Mouse (Mus musculus): ENCODE measurements around the gene Gtf2h1. TPM values are rescaled to one million over a fixed set of nuclear protein-coding genes. Genes with fewer than 3 reads are reported as not detected.
"Not testable (repeated sequence)": the region's sequence is repeated elsewhere in the genome, so short reads cannot be mapped to it uniquely, and the experiment has no call there.

Gene Gtf2h1
- polyA plus RNA-seq, 1 experiment, result 5.9 TPM

DNA sequence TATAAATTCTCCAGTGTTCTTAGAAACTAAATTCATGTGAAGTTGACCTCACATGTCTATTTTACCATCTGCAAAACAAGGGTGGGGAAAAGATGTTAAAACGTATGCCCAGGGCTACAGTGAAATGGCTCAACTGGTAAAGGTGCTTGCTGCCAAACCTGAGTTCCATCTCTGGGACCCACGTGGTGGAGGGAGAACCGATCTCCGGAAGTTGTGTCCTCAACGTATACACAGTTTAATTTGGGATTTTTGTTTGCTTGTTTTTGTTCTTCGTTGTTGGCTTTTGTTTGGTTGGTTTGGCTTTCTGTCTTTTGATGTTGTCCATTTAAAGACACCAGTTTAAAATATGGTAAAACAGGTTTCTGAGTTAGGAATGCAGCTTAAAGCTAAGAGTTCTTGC, 876 bp downstream of the Gtf2h1 start:
- Histone ChIP-seq H3K4me3 (ENCODE audit: low read depth, low read length) (peak overlapping the region; percentile 49), H3K27ac (ENCODE audit: insufficient read depth, low read depth, low read length) (no peak overlapping the region), H3K27me3 (ENCODE audit: control insufficient read depth, insufficient read depth, low read length) (no peaks in the 10 kb centered on the region), H3K36me3 (ENCODE audit: control insufficient read depth, insufficient read depth, low read length) (peaks cover 16% of the 10 kb centered on the region), H3K4me1 (ENCODE audit: control insufficient read depth, insufficient read depth, insufficient read length, low read length) (peaks cover 6% of the 10 kb centered on the region; the same call in 1 of the 2 replicates)
- TF ChIP-seq CTCF (IDR thresholded peaks at IDR 0.05; ENCODE audit: extremely low read depth, insufficient read length, insufficient replicate concordance, low read depth, low read length) (no peak), POLR2A (IDR thresholded peaks at IDR 0.05; ENCODE audit: low read depth, low read length) (no peak)
- WGBS, result 21% methylated on average over 6 of the region's 6 CpGs

GRCm38 (mm10) chr7:46810325-46810724, 14.4 kb downstream of the Gtf2h1 start:
- no peak for TF ChIP-seq POLR2A (IDR thresholded peaks at IDR 0.05; ENCODE audit: low read depth, low read length)
- TF ChIP-seq CTCF (IDR thresholded peaks at IDR 0.05; ENCODE audit: extremely low read depth, insufficient read length, insufficient replicate concordance, low read depth, low read length), result no peak
- 88% methylated on average over 6 of the region's 6 CpGs for WGBS
- H3K36me3 ChIP-seq (ENCODE audit: control insufficient read depth, insufficient read depth, low read length), result peaks cover 59% of the 10 kb centered on the region

GRCm38 (mm10) chr7:46814012-46814411, 18.1 kb downstream of the Gtf2h1 start:
- Histone ChIP-seq H3K4me3 (ENCODE audit: low read depth, low read length) (no peak overlapping the region), H3K27ac (ENCODE audit: insufficient read depth, low read depth, low read length) (no peak overlapping the region), H3K36me3 (ENCODE audit: control insufficient read depth, insufficient read depth, low read length) (peaks cover 63% of the 10 kb centered on the region), H3K4me1 (ENCODE audit: control insufficient read depth, insufficient read depth, insufficient read length, low read length) (no peaks in the 10 kb centered on the region), H3K27me3 (ENCODE audit: control insufficient read depth, insufficient read depth, low read length) (no peaks in the 10 kb centered on the region)
- TF ChIP-seq POLR2A (IDR thresholded peaks at IDR 0.05; ENCODE audit: low read depth, low read length), result no peak
- no peak for TF ChIP-seq CTCF (IDR thresholded peaks at IDR 0.05; ENCODE audit: extremely low read depth, insufficient read length, insufficient replicate concordance, low read depth, low read length)
- WGBS, result 91% methylated on average over 4 of the region's 4 CpGs

More at GRCm38 (mm10) chr7:46810325-46810724, 14.4 kb downstream of the Gtf2h1 start:
- Histone ChIP-seq H3K27me3 (ENCODE audit: control insufficient read depth, insufficient read depth, low read length) (no peaks in the 10 kb centered on the region), H3K4me3 (ENCODE audit: low read depth, low read length) (no peak overlapping the region), H3K4me1 (ENCODE audit: control insufficient read depth, insufficient read depth, insufficient read length, low read length) (no peaks in the 10 kb centered on the region), H3K27ac (ENCODE audit: insufficient read depth, low read depth, low read length) (no peak overlapping the region)

GRCm38 (mm10) chr7:46820876-46821632, 25.2 kb downstream of the Gtf2h1 start:
- H3K4me1 ChIP-seq (ENCODE audit: control insufficient read depth, insufficient read depth, insufficient read length, low read length); H3K4me3 ChIP-seq (ENCODE audit: low read depth, low read length); H3K27me3 ChIP-seq (ENCODE audit: control insufficient read depth, insufficient read depth, low read length); H3K27ac ChIP-seq (ENCODE audit: insufficient read depth, low read depth, low read length): not testable (repeated sequence)
- WGBS, result 63% methylated on average over 15 of the region's 15 CpGs
- H3K36me3 ChIP-seq (ENCODE audit: control insufficient read depth, insufficient read depth, low read length), result peaks cover 58% of the 10 kb centered on the region

GRCm38 (mm10) chr7:46827046-46827802, 31.3 kb downstream of the Gtf2h1 start:
- Histone ChIP-seq H3K36me3 (ENCODE audit: control insufficient read depth, insufficient read depth, low read length) (peaks cover 14% of the 10 kb centered on the region), H3K4me3 (ENCODE audit: low read depth, low read length) (no peak overlapping the region), H3K27me3 (ENCODE audit: control insufficient read depth, insufficient read depth, low read length) (no peaks in the 10 kb centered on the region), H3K27ac (ENCODE audit: insufficient read depth, low read depth, low read length) (peak overlapping the region; percentile 58), H3K4me1 (ENCODE audit: control insufficient read depth, insufficient read depth, insufficient read length, low read length) (peaks cover 35% of the 10 kb centered on the region)
- TF ChIP-seq CTCF (IDR thresholded peaks at IDR 0.05; ENCODE audit: extremely low read depth, insufficient read length, insufficient replicate concordance, low read depth, low read length), result no peak
- TF ChIP-seq POLR2A (IDR thresholded peaks at IDR 0.05; ENCODE audit: low read depth, low read length), result no peak
- 20% methylated on average over 20 of the region's 20 CpGs for WGBS

GRCm38 (mm10) chr7:46827803-46828184, 31.9 kb downstream of the Gtf2h1 start:
- H3K27me3 ChIP-seq (ENCODE audit: control insufficient read depth, insufficient read depth, low read length), result no peaks in the 10 kb centered on the region
- TF ChIP-seq POLR2A (IDR thresholded peaks at IDR 0.05; ENCODE audit: low read depth, low read length), result no peak
- no peak for TF ChIP-seq CTCF (IDR thresholded peaks at IDR 0.05; ENCODE audit: extremely low read depth, insufficient read length, insufficient replicate concordance, low read depth, low read length)
- peaks cover 9% of the 10 kb centered on the region for H3K36me3 ChIP-seq (ENCODE audit: control insufficient read depth, insufficient read depth, low read length)
- peak overlapping the region; percentile 58; the same call in 1 of the 2 replicates for H3K27ac ChIP-seq (ENCODE audit: insufficient read depth, low read depth, low read length)
- H3K4me3 ChIP-seq (ENCODE audit: low read depth, low read length), result no peak overlapping the region
- 83% methylated on average over 2 of the region's 2 CpGs for WGBS
- peaks cover 39% of the 10 kb centered on the region for H3K4me1 ChIP-seq (ENCODE audit: control insufficient read depth, insufficient read depth, insufficient read length, low read length)

DNA sequence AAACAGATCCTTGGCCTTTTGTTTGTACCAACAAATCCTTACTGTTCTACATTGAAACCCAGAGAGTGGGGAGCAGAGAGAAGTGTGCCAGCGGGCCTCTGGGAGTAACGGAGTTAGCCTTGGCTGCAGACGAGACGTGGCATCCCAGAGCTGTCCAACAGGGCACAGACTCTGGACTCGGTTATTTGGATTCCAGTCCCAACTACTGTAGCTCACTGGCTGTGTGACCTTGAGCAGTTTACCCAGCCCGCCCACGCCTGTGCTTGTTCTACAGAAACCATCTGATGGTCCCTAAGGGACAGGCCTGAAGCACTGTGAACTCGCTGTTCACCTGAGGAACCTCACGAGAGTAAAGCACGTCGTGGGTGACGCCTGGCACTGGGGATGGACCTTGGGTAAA, 34.0 kb downstream of the Gtf2h1 start:
- H3K27me3 ChIP-seq (ENCODE audit: control insufficient read depth, insufficient read depth, low read length), result no peaks in the 10 kb centered on the region

More for the DNA sequence above, 34.0 kb downstream of the Gtf2h1 start:
- Histone ChIP-seq H3K4me3 (ENCODE audit: low read depth, low read length) (no peak overlapping the region), H3K4me1 (ENCODE audit: control insufficient read depth, insufficient read depth, insufficient read length, low read length) (peaks cover 45% of the 10 kb centered on the region), H3K36me3 (ENCODE audit: control insufficient read depth, insufficient read depth, low read length) (no peaks in the 10 kb centered on the region), H3K27ac (ENCODE audit: insufficient read depth, low read depth, low read length) (peak overlapping the region; percentile 95)
- TF ChIP-seq CTCF (IDR thresholded peaks at IDR 0.05; ENCODE audit: extremely low read depth, insufficient read length, insufficient replicate concordance, low read depth, low read length) (no peak), POLR2A (IDR thresholded peaks at IDR 0.05; ENCODE audit: low read depth, low read length) (no peak)
- 37% methylated on average over 12 of the region's 12 CpGs for WGBS
